Mouse (Mus musculus) mouse trophoblast stem cell (cell line): ENCODE results near the gene Nrros.

Experiments
- in situ Hi-C, 2 experiments: fragments of 300-500 bp; cut with MseI, MboI; formaldehyde crosslinking; loops; 2 replicates in 1 of 2; 3 replicates in 1 of 2; pipeline ENCODE4 v1.15.1; 2025

Gene Nrros

DNA sequence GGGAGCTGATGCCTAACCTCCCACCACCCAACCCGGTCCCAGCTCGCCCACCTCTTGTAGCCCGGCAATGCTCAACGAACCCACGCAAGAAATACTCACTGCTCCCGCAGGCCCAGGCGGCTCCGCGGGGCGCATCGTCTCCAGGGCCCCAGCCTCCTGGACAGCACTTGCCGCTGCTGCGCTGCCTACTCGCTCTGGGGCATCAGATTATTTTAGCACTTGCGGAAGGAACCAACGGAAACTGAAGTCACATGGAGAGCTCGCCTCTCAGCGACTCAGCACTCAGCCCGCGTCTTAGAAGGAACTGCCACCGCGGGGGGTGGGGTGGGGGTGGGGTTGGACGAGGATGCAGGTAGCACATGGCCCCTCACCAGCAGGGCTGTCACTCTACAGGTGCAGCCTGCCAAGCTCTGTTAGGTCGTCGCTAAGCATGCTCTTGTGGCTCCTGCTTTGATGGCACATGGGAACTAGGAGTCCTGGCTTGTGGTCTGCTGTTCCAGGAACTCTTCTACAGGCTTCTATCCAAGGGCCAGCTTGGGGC, at the start of gene Nrros:
Gene Nrros (minus strand): TSS at position 314 of the 541 bp plus-strand sequence.
- in situ Hi-C loops, result no loop called here

DNA sequence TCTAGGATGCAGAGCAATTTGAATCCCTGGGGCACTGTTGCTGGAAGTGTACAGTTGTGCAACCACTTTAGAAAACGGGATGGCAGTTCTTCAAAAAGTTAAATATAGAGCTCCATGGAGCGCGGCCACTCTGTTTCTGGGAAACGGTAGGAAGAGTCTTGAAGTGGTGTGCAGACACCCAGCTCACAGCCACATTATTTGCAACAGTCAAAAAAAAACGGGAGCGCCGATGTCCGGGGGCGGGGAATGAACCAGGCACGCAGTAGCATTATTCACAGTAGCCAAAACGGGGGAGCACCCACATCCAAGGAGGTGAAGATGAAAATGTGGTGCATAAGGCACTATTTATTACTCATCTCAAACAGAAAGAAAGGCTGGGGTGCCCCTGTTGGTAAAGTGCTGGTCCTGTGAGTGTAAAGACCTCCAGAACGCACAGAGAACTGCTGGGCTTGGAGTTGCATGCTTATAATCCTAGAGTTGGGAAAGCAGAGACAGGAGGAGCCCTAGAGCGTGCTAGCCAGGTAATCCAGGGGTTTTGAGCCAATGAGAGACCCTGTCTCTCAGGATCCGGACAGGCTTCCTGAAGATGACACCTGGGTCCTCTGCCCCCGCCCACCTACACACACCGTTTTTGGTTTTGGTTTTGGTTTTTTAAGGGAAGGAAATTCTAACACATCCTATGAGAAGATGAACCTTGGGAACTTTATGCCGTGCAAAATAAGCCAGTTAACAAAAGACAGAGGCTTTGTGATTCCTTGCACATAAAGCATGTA, 49.6 kb upstream of the Nrros start:
- in situ Hi-C loops, result no loop called here

DNA sequence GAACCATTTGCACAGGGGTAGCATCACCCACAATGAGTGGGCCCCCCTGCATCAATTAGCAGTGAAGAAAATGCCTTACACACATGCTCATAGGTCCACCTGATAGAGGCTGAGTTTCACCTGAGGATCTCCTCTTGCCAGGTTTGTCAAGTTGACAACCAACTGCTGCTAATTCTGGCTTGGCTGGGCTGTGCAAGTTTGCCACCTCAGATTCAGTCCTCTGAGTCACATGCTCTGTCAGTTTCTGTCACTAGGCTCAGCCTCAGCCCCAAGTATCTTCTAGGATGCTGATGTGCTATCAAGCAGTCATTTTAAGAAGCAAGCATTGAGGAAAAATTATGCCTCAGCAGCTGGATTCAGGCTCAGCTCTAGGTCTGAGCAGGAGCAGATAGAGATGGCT, 48.8 kb upstream of the Nrros start:
- in situ Hi-C loops, result no loop called here

DNA sequence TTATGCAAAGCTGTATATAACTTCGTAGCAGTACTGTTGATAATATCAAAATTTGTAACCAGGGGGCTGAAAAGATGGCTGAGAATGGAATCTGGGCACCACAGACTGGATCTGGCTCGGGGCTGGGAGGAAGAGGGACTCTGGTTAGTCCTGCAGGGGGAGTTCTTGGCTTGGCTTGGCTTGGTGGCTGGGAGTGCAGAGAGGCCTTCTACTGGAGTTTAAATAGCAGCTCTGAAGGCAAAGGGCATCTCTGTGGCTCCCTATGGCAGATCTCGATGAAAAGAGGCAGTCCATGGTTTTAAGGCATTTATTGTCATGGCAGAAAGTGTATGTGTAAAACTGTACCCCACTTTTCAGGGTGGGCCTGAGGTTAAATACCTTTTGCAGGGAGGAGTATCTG, 39.5 kb upstream of the Nrros start:
- in situ Hi-C loops, result loop anchor here in 1 of 2 experiments (5.0 kb wide), 1 partner anchor 93 kb away; no protein-coding TSS in a partner anchor

DNA sequence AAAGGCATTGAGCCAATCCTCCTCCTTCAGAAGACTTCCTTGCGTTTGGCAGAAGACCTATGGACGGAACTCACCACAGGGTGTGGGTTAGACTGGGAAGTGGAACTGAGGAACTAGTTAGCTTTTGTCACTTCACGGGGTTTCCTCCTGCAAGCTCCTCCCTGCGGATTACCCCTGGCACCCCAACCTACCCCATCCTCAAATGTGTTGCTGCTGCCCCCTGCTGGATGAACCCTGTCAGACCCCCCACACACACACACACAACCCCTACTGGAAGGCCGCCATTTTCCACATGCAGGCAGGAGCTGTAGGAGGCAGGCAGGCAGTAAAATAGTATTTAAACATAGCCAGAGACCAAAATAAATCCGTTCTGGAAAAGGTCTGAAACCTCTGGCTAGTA, 37.3 kb upstream of the Nrros start:
- in situ Hi-C loops, result loop anchor here in 1 of 2 experiments (5.0 kb wide), 1 partner anchor 90 kb away; no protein-coding TSS in a partner anchor

DNA sequence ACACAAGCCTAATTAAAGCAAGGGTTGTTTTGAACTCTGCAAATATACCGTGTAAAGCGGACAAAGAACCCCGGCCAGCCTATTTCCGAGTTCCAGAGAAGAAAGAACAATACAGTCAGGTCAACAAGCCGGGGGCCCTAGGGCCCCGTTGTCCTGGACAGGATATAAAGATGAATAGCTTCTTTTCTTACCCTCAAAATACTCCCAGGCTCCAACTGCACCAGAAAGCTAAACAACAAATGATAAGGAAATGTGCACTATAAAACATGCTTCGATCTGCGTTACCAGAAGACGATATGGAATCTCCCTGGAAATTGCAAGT, 35.6 kb upstream of the Nrros start:
- in situ Hi-C loops, result loop anchor here in 1 of 2 experiments (5.0 kb wide), 1 partner anchor 89 kb away; no protein-coding TSS in a partner anchor

DNA sequence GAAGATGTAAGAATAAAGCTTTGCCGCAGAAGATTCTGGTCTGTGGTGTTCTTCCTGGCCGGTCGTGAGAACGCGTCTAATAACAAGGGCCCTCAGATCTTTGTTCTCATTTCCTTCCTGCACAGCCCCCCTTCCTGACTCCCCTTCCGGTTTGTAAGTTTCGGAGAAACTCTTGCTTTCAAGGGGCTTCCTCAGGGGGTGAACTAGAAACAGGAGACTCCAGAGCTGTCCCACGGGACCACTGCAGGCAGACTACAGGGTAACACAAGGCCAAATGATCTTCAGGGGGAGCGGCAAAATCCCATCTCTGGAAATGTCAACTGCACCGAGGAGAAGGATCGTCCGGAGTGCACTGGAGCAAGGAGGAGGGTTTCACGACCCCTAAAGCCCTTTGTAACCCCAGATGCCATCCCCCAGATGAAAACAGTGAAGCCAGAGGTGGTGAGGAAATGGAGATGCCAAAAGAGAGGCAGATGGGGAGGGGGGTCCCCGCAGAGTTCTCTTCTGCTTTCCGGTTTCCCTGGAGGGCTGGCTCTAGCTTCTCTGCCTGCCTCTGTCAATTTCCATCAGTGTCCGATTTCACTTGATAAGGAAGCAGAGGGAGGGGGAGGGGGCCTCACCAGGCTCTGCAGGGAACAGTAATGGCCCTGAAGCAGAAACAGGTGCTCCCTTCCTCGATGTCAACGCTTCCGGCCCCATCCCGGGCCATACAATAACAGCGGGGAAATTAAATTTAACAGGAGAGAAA, 35.0 kb upstream of the Nrros start:
- in situ Hi-C loops, result loop anchor here in 1 of 2 experiments (5.0 kb wide), 1 partner anchor 88 kb away; no protein-coding TSS in a partner anchor

DNA sequence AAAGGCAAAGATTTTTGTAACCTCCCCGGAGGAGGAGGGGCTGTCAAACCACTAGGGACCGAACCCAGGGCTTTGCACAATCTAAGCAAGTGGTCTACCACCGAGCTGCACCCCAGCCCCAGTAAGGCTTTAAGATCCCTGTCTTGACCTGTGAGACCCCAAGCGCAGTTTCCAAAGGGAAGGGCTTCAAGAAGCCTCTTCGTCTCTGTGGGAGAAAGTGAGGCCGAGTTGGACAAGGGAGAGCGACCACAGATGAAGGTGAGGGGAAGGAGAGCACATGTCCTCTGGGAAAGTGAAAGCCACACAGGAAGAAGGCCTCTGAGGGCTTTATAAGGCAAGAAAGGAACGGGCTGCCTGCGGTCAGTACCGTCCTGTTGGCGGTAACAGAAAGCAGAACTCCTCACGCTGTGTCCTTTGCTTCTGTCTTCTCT, 24.6 kb upstream of the Nrros start:
- in situ Hi-C loops, result no loop called here

DNA sequence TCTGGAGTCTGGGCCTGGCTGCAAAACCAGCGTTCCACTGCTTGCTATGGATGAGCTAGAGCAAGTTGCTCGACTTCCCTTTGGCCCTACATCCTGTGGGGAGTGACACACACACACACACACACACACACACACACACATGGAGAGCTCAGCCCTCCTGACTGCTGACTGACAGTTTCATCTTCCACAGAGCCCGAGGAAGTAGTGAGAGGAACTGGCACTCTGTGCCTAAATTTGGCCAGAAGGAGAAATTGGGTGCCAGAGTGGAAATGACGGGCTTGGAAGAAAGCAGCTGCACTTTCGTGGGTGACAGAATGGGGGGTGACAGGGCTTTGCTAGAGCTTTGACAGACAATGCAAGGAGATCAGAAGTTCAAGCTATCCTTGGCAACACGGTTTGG, 23.7 kb upstream of the Nrros start:
- in situ Hi-C loops, result no loop called here

DNA sequence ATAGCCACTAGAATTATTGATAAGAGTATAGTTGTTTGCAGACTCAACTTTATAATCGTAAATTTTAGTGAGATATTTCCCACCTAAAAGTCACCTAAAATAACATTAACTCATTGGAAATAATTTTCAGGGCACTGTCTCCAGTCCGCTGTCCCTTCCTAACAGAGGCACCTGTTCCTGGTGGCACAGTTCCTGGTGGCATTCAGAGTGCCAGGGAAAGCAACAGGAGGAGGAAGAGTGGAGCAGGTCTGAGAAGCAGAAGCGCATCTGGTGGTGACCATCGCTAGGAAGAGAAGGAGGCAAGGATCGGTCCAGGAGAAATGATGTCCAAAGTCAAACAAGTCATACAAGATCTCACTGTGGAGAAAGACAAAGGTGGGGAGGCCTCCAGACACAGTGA, 20.7 kb upstream of the Nrros start:
- in situ Hi-C loops, result no loop called here

DNA sequence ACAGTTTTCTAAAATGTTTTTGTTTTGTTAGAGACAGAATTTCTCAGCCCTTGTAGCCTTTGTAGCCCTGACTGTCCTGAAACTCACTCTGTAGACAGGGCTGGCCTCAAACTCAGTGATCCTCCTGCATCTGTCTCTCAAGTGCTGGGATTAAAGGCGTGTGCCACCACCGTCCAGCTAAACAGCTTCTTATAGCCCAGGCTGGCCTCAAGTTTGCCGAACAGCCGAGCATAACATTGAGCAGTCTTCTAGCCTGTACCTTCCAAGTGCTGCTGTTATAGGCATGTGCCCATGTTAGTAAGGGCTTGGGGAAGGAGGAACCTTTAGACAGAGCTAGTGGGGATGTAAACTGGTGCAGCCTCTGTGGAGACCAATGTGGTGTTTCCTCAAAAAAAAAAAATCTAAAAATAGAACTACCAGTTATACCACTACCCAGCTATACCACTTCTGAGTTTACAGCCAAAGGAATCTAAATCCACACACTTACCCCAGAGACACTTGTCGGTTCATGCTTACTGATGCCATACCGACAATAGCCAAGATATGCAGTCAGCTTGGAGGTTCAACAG, 14.0 kb upstream of the Nrros start, which contains the start of gene Bex6:
Gene Bex6 (plus strand): TSS at position 491 of the 569 bp plus-strand sequence.
- in situ Hi-C loops, result no loop called here

DNA sequence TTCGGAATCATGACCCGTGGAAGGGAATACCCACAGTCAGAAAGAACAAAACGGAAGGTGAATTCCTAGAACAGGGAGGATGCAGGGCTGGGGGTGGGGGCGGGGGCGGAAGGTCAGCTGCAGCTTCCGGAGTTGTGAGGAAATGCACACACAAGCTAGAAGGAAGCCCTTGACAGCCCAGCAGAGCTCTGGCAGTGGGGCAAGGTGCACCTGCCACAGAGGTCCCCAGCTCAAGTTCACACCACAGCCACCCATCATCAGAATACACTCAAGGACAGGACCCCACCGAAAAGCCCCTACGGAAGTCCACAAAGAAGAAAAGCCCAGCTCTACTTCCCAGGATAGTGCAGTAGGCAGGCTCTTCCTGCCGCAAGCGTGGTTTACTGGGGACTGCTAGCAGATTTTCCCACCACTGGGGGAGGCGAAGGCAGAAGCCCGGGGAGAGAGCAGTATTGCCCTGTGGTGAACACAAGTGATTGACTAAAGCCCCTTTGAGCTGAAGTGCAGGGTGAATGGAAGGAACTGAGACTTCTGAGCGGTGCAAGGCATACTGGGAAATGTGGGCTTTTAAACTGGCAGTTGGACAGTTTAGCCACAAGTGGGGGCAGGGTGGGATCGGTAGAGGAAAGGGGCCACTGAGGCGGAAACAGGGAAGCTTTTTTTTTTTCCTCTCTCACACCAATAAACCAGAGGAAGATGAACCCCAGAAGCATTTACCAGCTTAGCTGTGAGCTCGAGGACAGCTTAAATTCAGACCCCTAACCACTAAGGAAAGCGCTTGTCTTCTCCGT, 11.7 kb upstream of the Nrros start:
- in situ Hi-C loops, result no loop called here

DNA sequence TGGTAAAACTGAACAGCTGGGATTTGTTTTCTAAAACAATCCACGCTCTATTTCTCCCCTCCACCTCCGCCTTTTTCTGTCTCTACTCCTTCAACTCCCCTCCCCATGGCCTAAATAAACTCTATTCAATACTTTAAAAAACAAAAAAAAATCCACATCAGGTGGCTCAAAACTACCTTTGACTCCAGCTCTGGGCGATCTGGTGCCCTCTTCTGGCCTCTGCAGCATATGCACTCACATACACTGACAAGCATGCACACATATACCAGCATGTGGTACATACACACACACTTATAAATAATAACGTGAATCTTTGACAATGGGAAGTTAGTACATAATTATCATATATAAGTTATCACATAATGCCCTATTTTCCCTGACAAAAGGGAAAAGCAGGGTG, 9.6 kb upstream of the Nrros start:
- in situ Hi-C loops, result no loop called here

DNA sequence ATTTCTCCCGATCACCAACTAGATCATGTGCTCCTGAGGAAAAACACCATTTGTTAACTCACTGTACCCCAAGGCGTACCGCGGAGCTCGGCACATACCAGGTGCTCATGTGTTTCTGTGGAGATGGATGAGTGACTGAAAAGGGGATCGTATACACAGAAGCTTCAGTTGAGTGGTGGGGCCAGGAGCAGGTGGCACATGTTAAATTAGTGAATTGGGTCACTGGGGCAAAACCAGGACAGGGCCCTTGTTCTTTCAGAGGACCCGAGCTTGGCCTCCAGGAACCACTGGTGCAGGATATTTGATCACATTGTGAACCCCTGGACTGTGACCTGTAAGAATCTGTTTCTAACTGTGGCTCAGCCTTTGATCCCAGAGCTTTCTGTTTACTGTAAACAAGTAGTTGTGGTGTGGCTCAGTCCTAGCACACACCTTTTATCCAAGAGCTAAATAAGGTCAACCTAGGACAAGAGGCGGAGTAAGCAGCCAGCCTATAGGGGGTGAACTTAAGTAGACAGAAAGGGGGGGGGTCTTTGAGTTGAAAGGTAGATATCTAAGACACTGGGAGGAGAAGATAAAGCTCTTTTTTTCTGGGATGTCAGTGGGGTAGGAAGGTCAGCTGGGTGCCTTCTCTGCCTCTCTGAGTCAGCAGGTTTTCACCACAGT, 9.1 kb upstream of the Nrros start:
- in situ Hi-C loops, result no loop called here

DNA sequence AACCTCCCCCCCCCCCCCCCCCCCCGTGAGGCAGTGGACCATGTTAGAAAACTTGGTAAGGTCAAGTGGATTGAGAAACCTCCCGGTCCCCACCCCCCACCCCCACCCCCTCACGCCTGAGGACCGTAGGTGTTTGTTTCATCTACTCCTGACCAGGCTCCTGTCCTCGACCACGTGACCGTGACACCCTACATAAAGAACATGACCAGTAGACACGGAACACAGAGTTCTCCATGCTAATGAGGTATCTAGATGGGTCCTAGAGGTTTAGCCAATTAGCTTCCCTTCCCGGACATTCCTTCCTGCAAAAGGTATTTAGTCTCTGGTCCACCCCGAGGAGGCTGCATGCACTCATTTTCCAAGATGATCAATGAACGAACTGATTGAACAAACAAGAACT, 8.0 kb upstream of the Nrros start:
- in situ Hi-C loops, result no loop called here

DNA sequence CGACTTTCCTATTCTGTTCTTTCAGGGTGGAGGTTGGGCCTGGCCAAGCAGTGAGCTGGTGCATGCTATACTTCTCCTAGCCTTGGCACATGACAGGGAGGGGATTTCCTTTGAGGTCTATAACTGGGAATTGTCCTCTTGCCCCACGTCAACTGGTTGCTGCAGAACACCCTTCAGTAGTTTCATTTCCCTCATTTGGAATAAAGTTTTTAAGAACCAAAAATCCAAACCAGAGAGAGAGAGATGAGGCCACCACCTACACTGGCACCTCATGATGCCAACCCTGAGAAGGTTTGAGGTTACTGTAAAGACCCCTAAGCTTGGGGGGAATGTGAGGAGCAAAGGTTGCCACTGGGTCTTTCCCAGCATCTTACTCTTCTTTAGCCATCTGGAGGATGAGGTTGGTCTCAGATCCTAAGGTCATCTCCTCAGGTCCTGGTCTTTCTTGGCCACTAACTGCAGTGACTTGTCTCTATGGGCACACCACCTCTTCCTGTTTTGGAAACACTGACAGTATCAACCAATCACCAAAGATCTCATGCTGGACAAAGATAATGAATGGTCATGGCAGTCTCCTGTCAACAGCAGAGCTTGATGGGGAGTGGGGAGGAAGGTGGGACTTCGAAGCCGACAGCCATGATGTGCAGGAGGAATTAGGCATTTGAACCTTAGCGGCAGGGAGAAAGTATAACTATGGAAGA, 5.8 kb upstream of the Nrros start:
- in situ Hi-C loops, result no loop called here

DNA sequence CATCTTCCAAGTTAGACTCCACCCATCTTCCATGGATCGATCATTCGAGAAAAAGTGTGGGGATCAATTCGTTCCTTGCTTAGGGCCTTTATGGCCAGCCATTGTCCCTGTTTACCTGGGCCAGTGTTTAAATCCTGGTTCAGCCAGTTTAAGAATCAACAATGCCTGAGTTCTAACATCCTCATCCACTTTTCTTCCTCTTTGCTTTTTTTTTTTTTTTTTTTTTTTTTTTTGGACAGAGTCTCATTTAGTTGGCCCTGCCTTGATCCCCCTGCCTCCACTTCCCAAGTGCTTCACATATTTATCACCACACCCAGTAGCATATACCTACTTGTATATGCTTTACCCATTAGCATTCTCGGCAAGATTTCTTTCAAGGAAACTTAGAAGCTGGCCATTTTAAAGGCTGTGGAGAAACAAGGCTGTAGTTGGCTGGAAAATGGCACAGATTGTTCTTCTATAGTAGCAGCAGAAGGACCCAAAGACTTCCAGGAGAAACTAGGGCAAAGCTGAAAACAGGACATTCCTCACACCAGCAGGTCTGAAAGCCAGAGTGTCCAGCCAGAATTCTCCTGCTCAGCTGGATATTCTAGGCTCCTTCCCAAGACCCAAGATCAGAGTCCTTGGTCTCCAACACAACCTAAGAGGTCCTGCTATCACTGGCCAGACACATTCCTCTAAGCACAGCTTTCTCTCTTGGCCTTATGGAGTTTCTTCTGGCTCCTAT, 2.6 kb upstream of the Nrros start:
- in situ Hi-C loops, result no loop called here

DNA sequence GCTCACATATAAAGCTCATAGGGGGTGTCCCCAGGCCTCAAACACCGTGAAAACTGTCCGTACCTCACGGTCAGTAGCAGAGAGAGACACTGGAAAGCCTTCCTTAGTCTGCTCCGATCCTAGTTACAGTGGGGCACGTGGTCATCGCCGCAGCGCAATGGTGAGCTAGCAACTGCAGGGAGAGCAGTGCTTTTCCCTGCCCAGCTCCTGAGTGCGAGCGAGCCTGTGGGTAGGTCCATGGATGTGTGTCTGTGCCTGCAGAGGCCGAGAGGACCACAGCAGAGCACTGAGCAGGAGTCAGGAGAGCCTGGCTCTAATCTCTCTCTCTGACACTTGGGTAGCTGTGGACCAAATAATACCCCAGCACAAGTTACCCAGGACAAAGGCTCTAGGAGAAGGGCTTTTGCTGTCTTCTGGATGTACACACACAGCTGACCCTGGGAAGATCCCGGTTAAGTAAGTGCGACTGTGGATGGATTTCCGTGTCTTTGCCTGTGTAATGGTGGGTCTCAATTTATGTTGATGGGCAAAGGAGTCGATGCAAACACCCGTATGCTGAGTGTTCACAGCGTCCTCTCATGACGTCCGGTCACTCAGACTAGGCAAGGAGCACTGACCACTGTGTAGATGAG, 882 bp downstream of the Nrros start:
- in situ Hi-C loops, result no loop called here

DNA sequence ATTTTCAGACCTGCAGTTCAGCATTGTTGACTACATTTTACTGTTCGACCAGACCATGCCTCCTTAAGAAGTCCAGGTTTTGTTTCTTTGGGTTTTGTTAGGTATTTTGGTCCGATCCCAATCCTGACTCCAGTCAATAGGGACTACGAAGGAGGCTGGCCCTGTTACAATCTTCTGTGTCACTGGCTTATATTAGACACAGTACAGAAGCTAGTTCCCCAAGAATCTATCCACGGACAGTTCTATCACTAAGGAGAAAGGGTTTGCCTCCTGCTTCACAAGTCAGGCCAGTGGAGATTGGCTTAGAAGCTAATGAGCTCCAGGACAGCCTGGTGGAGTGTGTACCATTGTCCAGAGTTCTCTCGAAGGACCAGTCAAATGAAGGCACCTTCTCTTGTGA, 1.5 kb downstream of the Nrros start:
- in situ Hi-C loops, result no loop called here
